Comparison of ENCODE assay signal across 13 mouse cellular contexts in genomic region chr11:72226020-72226791, GRCm38 (mm10). TPM values are rescaled to one million over a fixed set of nuclear protein-coding genes. Genes with fewer than 3 reads are reported as not detected.
DNase-seq lines count a peak whose midpoint lies in the region; ATAC-seq and TF ChIP-seq lines count a peak whose summit lies in the region.
"Had no signal": no experiment of that assay in that cellular context is flagged by ENCODE, and none has a peak within 500 bp of the region (broad histone marks: within the 10 kb centered on the region; RNA-seq: fewer than 3 reads in every experiment).

No protein-coding gene starts in this region.

- H3K36me3 ChIP-seq in hindbrain, embryonic 10.5 days: no peaks in the 10 kb centered on the region
- H3K36me3 ChIP-seq: forebrain, embryonic 15.5 days had no signal

- H3K27me3 ChIP-seq in hindbrain, embryonic 10.5 days (ENCODE audit: insufficient read depth, poor library complexity, severe bottlenecking): 0 out of 2 replicates have a peak, but pooled peaks cover 4% of the 10 kb centered on the region
- H3K27me3 ChIP-seq: forebrain, embryonic 15.5 days had no signal

- H3K9me3 ChIP-seq in hindbrain, embryonic 10.5 days: no peaks in the 10 kb centered on the region
- H3K9me3 ChIP-seq: forebrain, embryonic 15.5 days had no signal

- peaks cover 12% of the 10 kb centered on the region for H3K4me1 ChIP-seq in hindbrain, embryonic 10.5 days (replicated peaks)

- TF ChIP-seq CTCF in layer of hippocampus, adult 2 months (conservative IDR thresholded peaks at IDR 0.05): no peak

- H3K4me3 ChIP-seq in layer of hippocampus, adult 2 months: no peak overlapping the region
- no peak overlapping the region for H3K4me3 ChIP-seq in hindbrain, embryonic 10.5 days
- H3K4me3 ChIP-seq: forebrain, embryonic 15.5 days had no signal

- no peak for ATAC-seq in granulocyte monocyte progenitor cell, adult 5-6 weeks (replicated peaks; ENCODE audit: poor library complexity, severe bottlenecking)
- ATAC-seq: forebrain, embryonic 15.5 days had no signal

- peak overlapping the region; percentile 51; the same call in 1 of the 2 replicates for H3K27ac ChIP-seq in layer of hippocampus, adult 2 months
- peak overlapping the region; percentile 66 for H3K27ac ChIP-seq in hindbrain, embryonic 10.5 days
- H3K27ac ChIP-seq: forebrain, embryonic 15.5 days had no signal

- DNase-seq in adrenal gland, postnatal 25 days: peak; percentile 13
- DNase-seq in adrenal gland, adult 18-20 months (ENCODE audit: low spot score in 2 of 2): no peak
- no peak for DNase-seq in layer of hippocampus, adult 2 months (ENCODE audit: low spot score in 2 of 2)
- DNase-seq in layer of hippocampus, adult 8-10 months (ENCODE audit: low spot score in 2 of 2): no peak
- DNase-seq in Muller cell, postnatal 12 days (ENCODE audit: inconsistent ontology term): peak; percentile 89
- DNase-seq in hindbrain, embryonic 10.5 days (ENCODE audit: low spot score): peak; percentile 17
- DNase-seq in heart, adult 9 months (ENCODE audit: low spot score in 2 of 2): no peak
- DNase-seq: layer of hippocampus, postnatal 36 days had no signal

- 45% methylated on average over 10 of the region's 10 CpGs for WGBS in hindbrain, embryonic 10.5 days

RNA-seq across cellular contexts. Expression of gene Med31, which starts 10.8 kb away (rescaled TPM):
- total RNA-seq in adrenal gland, postnatal 25 days (2021): 13.3 and 15.7 TPM in 2 replicates
- total RNA-seq in adrenal gland, adult 18-20 months (2021): 10 to 100 TPM; 11.2 to 12.3 TPM
- total RNA-seq in layer of hippocampus, adult 2 months (2021): 10 to 100 TPM; 14.5 to 14.6 TPM
- total RNA-seq in layer of hippocampus, adult 8-10 months (2022): 10 to 100 TPM; 13.1 to 16.1 (median 13.7) TPM
- polyA plus RNA-seq in hindbrain, embryonic 10.5 days (2016; fragmentation: Nextera tagmentation; extraction: Ambion mirVana): 54.9 and 57.2 TPM in 2 replicates
- total RNA-seq in granulocyte monocyte progenitor cell, adult 5-6 weeks (2014; fragmentation: Nextera tagmentation): 12.2 and 12.4 TPM in 2 replicates
- 12.7 and 20.9 TPM in 2 replicates for total RNA-seq in granulocyte monocyte progenitor cell, adult 5-6 weeks (2017)

RNA-seq across cellular contexts. Expression of gene Txndc17, which starts 18.9 kb away (rescaled TPM):
- total RNA-seq in adrenal gland, postnatal 25 days (2021): 70.6 and 78.6 TPM in 2 replicates
- total RNA-seq in adrenal gland, adult 18-20 months (2021): 10 to 100 TPM; 80.1 to 86.3 TPM
- total RNA-seq in layer of hippocampus, adult 2 months (2021): 10 to 100 TPM; 30.8 to 31.1 TPM
- 10 to 100 TPM; 26.9 to 33.8 (median 29.7) TPM for total RNA-seq in layer of hippocampus, adult 8-10 months (2022)
- 177 and 182 TPM in 2 replicates for polyA plus RNA-seq in hindbrain, embryonic 10.5 days (2016; fragmentation: Nextera tagmentation; extraction: Ambion mirVana)
- total RNA-seq in granulocyte monocyte progenitor cell, adult 5-6 weeks (2014; fragmentation: Nextera tagmentation): 115 and 151 TPM in 2 replicates
- total RNA-seq in granulocyte monocyte progenitor cell, adult 5-6 weeks (2017): 36.3 and 66.3 TPM in 2 replicates

RNA-seq across cellular contexts. Expression of gene 4933427D14Rik, which starts 18.9 kb away (rescaled TPM):
- total RNA-seq in adrenal gland, postnatal 25 days (2021): 12.3 and 12.5 TPM in 2 replicates
- total RNA-seq in adrenal gland, adult 18-20 months (2021): 1 to 10 TPM; 5.6 to 6.6 TPM
- total RNA-seq in layer of hippocampus, adult 2 months (2021): 10 to 100 TPM; 28.9 to 31.1 TPM
- 10 to 100 TPM; 24.7 to 35.6 (median 30.4) TPM for total RNA-seq in layer of hippocampus, adult 8-10 months (2022)
- 15.5 and 18.9 TPM in 2 replicates for polyA plus RNA-seq in hindbrain, embryonic 10.5 days (2016; fragmentation: Nextera tagmentation; extraction: Ambion mirVana)
- total RNA-seq in granulocyte monocyte progenitor cell, adult 5-6 weeks (2014; fragmentation: Nextera tagmentation): 10.4 and 12.1 TPM in 2 replicates
- 7.2 and 34.4 TPM in 2 replicates for total RNA-seq in granulocyte monocyte progenitor cell, adult 5-6 weeks (2017)

RNA-seq across cellular contexts. Expression of gene Gm43951, which starts 19.6 kb away (rescaled TPM):
- total RNA-seq in adrenal gland, postnatal 25 days (2021): 1.0 and 1.2 TPM in 2 replicates
- total RNA-seq in adrenal gland, adult 18-20 months (2021): under 1 TPM; 0.70 to 0.76 TPM
- 10 to 100 TPM; 11.0 to 14.1 TPM for total RNA-seq in layer of hippocampus, adult 2 months (2021)
- 10 to 100 TPM; 11.2 to 13.3 (median 12.2) TPM for total RNA-seq in layer of hippocampus, adult 8-10 months (2022)
- 0.22 and 0.44 TPM in 2 replicates for polyA plus RNA-seq in hindbrain, embryonic 10.5 days (2016; fragmentation: Nextera tagmentation; extraction: Ambion mirVana)
- total RNA-seq in granulocyte monocyte progenitor cell, adult 5-6 weeks (2014; fragmentation: Nextera tagmentation): 0.21 TPM in 1 of 2 replicates, not detected in the other
- 1.0 and 1.1 TPM in 2 replicates for total RNA-seq in granulocyte monocyte progenitor cell, adult 5-6 weeks (2017)
- total RNA-seq: monocyte, adult 5-6 weeks had no signal
- polyA plus RNA-seq: heart, embryonic 14.5 days; liver, embryonic 16.5 days had no signal

RNA-seq across cellular contexts. Expression of gene Slc13a5, which starts 40.8 kb away (rescaled TPM):
- 0.15 TPM in 1 of 2 replicates, not detected in the other for total RNA-seq in adrenal gland, postnatal 25 days (2021)
- total RNA-seq in adrenal gland, adult 18-20 months (2021): not detected
- 1 to 10 TPM; 6.6 to 7.5 TPM for total RNA-seq in layer of hippocampus, adult 2 months (2021)
- 1 to 10 TPM; 6.2 to 9.8 (median 7.9) TPM for total RNA-seq in layer of hippocampus, adult 8-10 months (2022)
- 0.44 and 0.63 TPM in 2 replicates for polyA plus RNA-seq in hindbrain, embryonic 10.5 days (2016; fragmentation: Nextera tagmentation; extraction: Ambion mirVana)
- total RNA-seq in granulocyte monocyte progenitor cell, adult 5-6 weeks (2014; fragmentation: Nextera tagmentation): not detected in 2 replicates
- total RNA-seq in granulocyte monocyte progenitor cell, adult 5-6 weeks (2017): not detected in 2 replicates
- total RNA-seq: monocyte, adult 5-6 weeks had no signal
- polyA plus RNA-seq: liver, embryonic 16.5 days had no signal

Comparison
In these comparisons a context has a peak if more than half of its experiments do, and no peak if none do; other contexts are left out.
1. DNase-seq: peak in adrenal gland, postnatal 25 days (single experiment), Muller cell, postnatal 12 days (single experiment) and hindbrain, embryonic 10.5 days (single experiment); none in adrenal gland, adult 18-20 months (0 of 2), layer of hippocampus, adult 2 months (0 of 2), layer of hippocampus, adult 8-10 months (0 of 2) and heart, adult 9 months (0 of 2).